Comparison of ENCODE assay signal across 12 mouse cellular contexts in genomic region chr10:97159396-97159760, GRCm38 (mm10).
A peak's percentile ranks its signal among the peaks of the same experiment; 100 is the strongest.
DNase-seq lines count a peak whose midpoint lies in the region; ATAC-seq lines count a peak whose summit lies in the region.
"Had no signal": no experiment of that assay in that cellular context is flagged by ENCODE, and none has a peak within 500 bp of the region (broad histone marks: within the 10 kb centered on the region; RNA-seq: fewer than 3 reads in every experiment).

No protein-coding gene starts in this region.

- H3K9me3 ChIP-seq in hindbrain, embryonic 14.5 days (ENCODE audit: control insufficient read depth, low read length), result no peaks in the 10 kb centered on the region
- H3K9me3 ChIP-seq: embryonic facial prominence, embryonic 12.5 days had no signal

- 0 out of 2 replicates have a peak overlapping the region, but pooled peaks have one; percentile 41 for H3K27ac ChIP-seq in hindbrain, embryonic 14.5 days
- H3K27ac ChIP-seq: embryonic facial prominence, embryonic 12.5 days had no signal

- ATAC-seq in hindbrain, embryonic 14.5 days (ENCODE audit: low FRiP score), result 0 out of 2 replicates have a peak, but pooled peaks have one; percentile 53

- peaks cover 21% of the 10 kb centered on the region for H3K4me1 ChIP-seq in hindbrain, embryonic 14.5 days (replicated peaks; ENCODE audit: control insufficient read depth, insufficient read depth, low read length)

- WGBS in hindbrain, embryonic 14.5 days, result 32% methylated on average over 1 of the region's 1 CpGs

- H3K36me3 ChIP-seq in hindbrain, embryonic 14.5 days (replicated peaks; ENCODE audit: control insufficient read depth, insufficient read depth), result no peaks in the 10 kb centered on the region
- H3K36me3 ChIP-seq: embryonic facial prominence, embryonic 12.5 days had no signal

- no peak overlapping the region for H3K9ac ChIP-seq in hindbrain, embryonic 14.5 days
- H3K9ac ChIP-seq: embryonic facial prominence, embryonic 12.5 days had no signal

- no peaks in the 10 kb centered on the region for H3K27me3 ChIP-seq in hindbrain, embryonic 14.5 days (ENCODE audit: control insufficient read depth, insufficient read depth, low read length)
- H3K27me3 ChIP-seq: embryonic facial prominence, embryonic 12.5 days had no signal

- no peak overlapping the region for H3K4me2 ChIP-seq in hindbrain, embryonic 14.5 days (replicated peaks)
- H3K4me2 ChIP-seq: embryonic facial prominence, embryonic 12.5 days had no signal

- DNase-seq in left cerebral cortex, adult 11 months (ENCODE audit: low spot score), result peak; percentile 30
- DNase-seq in left cerebral cortex, adult 18-20 months (ENCODE audit: low spot score in 2 of 2), result no peak
- peak; percentile 56 to 67 for DNase-seq in cerebellum, postnatal 14 days
- DNase-seq in hindbrain, embryonic 14.5 days (ENCODE audit: low spot score), result no peak
- peak; percentile 77 for DNase-seq in retina, embryonic 14.5 days (ENCODE audit: low spot score)
- no peak for DNase-seq in thymus, postnatal 0 days (ENCODE audit: low spot score)
- no peak for DNase-seq in spleen, postnatal 10 days (ENCODE audit: low spot score in 2 of 2)
- DNase-seq: adrenal gland, postnatal 14 days; gastrocnemius, postnatal 25 days; lung, postnatal 36 days; thymus, postnatal 36 days had no signal

- H3K4me3 ChIP-seq in hindbrain, embryonic 14.5 days (replicated peaks; ENCODE audit: low read length), result no peak overlapping the region
- H3K4me3 ChIP-seq: embryonic facial prominence, embryonic 12.5 days had no signal

Comparison
In these comparisons a context has a peak if more than half of its experiments do, and no peak if none do; other contexts are left out.
1. DNase-seq: peak in left cerebral cortex, adult 11 months (single experiment), cerebellum, postnatal 14 days (2 of 2) and retina, embryonic 14.5 days (single experiment); none in left cerebral cortex, adult 18-20 months (0 of 2), hindbrain, embryonic 14.5 days (single experiment), thymus, postnatal 0 days (single experiment) and spleen, postnatal 10 days (0 of 2).